Mouse (Mus musculus) urinary bladder, adult 18-20 months (tissue): Measurements from ENCODE around the gene Ttc37.

Experiments used
- DNase-seq, 2 experiments: peaks; one replicate each; pipeline ENCODE4 v3.0.0; 2022; ENCODE audit warnings: low spot score in 2 of 2, mixed read lengths in 2 of 2

Ttc37 gene

DNA sequence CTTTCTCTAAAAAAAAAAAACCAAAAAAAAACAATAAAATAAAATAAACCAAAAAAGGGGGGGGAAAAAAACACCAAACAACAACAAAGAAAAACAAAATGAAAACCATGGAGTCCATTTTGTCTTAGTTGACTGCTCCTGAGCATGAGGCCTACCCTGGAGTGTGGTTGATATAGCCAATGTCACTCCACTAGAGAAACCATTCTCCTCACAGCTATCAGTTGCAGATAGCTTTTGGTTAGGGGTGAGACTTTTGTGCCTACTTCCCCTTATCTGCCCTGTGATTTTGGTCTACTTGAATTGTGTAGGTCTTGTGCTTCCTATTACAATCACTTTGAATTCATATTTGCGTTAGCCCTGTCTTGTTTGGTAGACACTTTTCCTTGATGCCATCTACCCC, 59.0 kb downstream of the Ttc37 start:
- DNase-seq, result no peak

DNA sequence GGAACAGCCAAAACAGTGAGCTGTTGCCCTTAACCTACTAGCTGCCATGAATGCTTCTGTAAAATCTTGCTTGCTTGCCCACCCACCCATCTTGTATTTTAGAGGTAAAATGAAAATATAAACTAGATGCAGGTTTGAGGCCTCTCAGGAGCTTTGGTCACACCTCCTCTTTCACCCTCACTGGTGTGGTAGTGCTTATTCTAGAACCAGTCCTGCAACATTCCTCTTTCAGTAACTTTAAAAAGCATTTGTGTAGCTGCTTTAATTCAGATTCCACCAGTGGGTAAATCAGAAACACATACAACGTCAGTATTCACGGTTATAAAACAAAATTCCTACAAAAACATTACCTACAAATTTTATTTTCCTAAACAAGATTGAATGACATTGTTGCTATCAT, 62.1 kb downstream of the Ttc37 start:
- DNase-seq, result peak in 1 of 2 experiments; percentile 3

DNA sequence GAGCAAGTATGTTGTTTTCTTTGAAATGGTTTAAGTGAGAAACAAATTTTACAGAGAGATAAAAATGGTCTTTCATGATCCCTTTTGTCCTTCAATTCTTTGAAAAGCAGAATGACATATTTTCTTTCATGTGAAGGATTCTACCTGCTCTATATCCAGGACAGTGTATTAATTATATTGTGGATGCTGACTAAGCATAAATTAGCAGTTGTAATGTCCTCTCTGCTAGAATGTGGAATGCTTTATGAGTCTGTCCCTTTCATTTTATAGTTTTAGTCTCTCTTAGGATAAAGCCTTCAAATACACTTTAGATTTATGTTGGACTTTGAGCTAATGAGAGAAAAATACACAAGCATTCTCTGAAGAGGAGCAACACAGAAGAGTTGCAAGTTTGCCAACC, 75.8 kb downstream of the Ttc37 start:
- no peak for DNase-seq

DNA sequence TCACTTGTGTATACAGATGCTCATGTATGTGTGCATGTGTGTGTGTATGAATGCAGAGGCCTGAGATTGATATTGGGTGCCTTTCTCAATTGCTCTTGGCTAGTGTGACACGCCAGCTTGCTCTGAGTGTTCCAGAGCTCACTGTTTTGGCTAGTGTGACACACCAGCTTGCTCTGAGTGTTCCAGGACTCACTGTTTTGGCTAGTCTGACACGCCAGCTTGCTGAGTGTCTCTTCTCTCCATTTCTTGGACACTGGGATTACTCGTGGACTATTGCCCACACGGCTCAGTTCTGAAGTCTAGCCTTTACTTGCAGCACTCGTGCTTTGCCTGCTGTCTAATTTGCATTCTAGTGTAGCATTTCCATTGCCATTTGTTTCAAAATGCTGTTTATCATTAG, 80.2 kb downstream of the Ttc37 start:
- no peak for DNase-seq

DNA sequence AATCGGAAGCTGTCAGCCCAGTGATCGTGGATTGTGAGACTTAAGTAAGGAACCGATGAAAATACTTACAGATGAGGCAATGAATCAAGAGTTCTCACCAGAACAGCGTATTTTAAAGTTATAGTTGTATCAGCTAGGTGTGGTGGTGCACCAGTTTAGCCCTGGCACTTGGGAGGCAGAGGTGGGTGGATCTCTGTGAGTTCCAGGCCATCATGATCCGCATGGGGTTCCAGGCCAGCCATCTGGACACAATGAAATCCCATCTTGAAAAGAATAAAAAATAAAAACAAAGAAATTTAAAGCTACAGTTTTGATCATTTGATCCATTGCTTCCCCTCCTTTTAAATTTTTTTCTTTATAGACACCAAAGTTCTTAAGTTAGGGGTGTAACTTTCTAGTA, 89.1 kb downstream of the Ttc37 start:
- DNase-seq, result no peak

DNA sequence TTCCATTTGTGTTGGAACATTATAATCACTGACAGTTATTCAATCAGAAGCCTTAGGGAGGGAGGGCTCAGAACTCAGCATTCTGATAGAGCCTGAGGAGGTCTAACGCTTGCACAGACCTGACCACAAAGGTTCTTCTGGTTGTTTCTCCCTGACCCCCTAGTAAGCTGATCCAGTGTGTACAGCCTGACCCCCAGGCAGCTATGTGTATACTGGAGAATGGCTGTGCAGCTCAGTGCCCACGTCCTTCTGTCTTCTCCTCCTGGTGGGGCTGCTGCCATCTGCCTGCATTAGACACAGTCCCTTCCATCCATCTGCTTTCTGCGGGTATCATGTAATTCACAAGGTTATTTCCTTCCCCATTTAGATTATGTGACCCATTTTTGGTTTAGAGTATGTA, 90.7 kb downstream of the Ttc37 start:
- no peak for DNase-seq

DNA sequence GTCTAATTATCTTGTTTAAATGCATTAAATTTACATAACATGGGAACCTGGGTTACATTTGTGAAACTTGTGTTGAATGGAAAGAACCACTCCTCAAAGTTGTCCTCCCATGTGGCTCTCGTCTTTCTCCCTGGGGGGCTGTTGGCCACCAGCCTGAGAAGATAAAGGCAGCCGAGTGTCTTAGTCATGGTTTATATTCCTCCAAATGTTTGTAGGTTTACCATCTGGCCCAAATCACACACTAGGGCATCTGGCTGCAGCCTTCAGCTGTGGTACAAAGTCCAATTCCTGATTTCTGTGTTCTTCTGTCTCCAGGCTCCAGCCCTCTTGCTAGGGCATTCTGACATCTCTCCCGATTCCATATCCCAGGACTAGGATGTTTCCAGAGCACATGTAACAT, 91.7 kb downstream of the Ttc37 start:
- DNase-seq, result no peak

DNA sequence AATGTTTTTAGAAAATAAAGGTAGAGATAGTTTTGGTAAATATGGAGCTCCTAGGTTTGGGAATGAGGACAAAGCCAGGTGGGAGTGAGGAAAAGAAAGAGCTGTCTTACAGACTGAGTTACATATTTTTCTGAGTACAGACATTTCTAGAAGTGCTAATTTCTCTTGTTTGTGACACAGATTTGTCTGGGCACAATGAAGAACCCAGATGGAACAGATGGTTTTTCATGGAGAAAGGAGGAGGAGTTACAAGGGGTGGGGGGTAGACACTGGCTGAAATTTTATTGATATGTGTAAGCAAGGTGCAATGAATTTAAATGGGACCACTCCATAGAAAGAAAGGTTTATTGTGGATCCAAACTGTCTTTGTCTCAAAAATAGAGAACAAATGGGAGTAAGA, 96.4 kb downstream of the Ttc37 start:
- DNase-seq, result no peak

DNA sequence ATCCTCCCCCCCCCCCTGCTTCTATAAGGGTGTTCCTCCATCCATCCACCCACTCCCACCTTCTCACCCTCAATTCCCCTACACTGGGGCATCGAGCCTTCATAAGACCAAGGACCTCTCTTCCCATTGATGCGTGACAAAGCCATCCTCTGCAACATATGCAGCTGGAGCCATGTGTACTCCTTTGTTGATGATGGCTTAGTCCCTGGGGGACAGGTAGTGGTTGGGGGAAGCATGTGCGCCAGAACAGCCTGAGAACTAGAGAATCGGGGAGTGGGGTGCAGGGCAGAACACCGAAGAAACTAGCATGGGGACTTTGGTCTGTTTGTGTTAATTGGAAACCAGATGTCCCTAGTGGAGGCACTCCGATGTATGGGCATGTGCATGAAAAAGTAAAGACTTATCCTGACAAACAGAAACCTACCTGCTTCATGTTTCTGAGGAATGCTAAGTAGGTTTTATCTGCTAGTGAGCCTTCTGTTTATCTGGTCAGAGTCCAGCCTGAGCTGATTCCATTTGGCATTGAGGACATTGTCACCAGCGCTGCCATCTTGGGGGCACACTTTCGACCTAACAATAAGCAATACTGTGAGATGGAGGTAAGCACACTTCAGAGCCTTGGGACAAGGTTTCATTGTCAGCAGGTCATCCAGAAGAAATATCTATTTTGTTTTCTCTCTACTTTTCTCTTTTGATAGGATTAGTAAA, 97.1 kb downstream of the Ttc37 start:
- no peak for DNase-seq

DNA sequence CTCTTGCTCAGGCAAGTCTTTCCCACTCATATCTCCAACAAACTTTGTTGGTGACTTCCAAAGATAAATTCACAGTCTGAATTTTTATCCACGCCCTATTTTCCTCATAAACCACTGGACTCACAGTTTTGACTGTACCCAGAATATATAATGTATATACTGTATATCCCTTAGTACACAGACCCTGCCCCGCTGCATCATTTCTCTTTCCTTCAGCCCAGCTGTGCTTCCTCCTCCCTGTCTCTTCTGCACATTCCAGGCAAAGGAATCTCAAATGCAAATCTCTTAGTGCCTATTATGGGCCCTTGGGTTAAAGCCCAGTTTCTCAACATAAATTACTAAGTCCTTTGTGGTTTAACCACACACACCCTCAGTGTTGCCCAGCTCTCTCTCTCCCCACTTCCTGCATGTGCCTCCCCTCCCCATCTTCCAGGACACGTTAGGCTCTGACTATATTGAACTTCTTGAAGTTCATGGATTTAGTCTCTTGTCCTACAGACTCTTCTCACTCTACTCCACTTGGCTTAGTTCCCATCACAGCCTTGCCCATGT, 98.8 kb downstream of the Ttc37 start:
- DNase-seq, result no peak

DNA sequence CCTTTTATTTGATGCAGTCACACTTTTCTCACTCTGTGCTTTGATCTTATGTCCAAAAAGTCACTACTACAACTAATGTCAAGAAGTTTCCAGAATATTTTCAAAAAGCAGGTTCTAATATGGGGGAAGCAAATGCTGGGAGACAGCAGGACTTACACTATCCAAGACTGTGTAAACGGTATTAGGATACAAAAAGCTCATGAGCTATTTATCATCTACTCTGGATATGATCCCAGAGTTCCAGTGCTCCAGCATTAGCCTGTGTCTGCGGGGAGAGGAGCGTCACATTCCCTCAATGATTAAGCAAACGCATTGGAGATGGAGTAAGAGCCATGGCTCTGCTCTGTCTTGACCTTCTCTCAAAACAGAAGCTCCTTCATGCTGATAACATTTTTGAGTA, 101.4 kb downstream of the Ttc37 start:
- no peak for DNase-seq

DNA sequence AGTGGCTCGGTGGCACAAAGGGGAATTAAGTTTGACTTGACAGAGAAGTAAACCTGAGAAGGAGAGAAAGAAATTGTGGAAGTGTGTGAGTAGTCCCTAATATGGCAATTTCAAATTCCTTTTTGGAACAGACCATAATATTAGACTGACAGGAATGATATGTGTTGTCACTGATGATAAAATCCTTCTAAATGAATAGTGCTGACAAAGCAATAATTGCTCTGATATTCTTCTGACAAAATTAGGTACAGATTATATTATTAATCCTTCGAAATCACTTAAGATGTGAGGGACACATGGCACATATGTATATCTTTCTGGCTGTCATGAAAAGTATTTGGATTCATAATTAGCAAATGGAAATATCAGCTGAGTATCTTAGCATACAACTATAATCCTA, 116.4 kb downstream of the Ttc37 start:
- no peak for DNase-seq

DNA sequence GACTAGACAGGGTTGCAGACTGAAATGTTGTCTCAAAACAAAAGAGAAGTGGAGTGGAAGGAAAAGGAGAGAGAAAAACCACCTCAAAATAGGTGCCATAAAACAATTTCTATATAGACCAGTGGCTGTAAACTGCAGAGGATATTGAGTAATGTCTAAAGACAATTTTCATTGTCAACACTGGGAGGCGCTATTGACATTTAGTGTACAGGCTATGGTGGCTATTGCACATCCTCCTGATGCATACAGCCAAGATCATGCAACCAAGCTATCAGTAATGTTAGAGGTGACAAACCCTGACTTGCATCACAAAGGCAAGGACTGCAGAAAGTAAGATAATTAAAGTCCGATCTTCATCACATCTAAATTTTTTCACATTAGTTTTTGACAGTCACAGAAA, 116.9 kb downstream of the Ttc37 start:
- DNase-seq, result no peak
